Mouse (Mus musculus): ENCODE measurements around the gene Slc35g2. TPM values are rescaled to one million over a fixed set of nuclear protein-coding genes. Genes with fewer than 3 reads are reported as not detected.

Gene Slc35g2
- polyA plus RNA-seq, 1 experiment from 2014 or later = 5.5 TPM

Other genes with a start within 250 kb of the Slc35g2 start
- gene Il20rb, start 84.3 kb downstream of the Slc35g2 start, polyA plus RNA-seq (2014; fragmentation: Nextera tagmentation; extraction: Ambion mirVana) = 0.86 and 1.2 TPM in 2 replicates
- gene Nck1, start 25.0 kb downstream of the Slc35g2 start, polyA plus RNA-seq (2014; fragmentation: Nextera tagmentation; extraction: Ambion mirVana) = 84.5 and 92.5 TPM in 2 replicates
- 54.9 and 61.7 TPM in 2 replicates for gene Stag1, start 26.7 kb upstream of the Slc35g2 start, polyA plus RNA-seq (2014; fragmentation: Nextera tagmentation; extraction: Ambion mirVana)

Measured in embryonic facial prominence, embryonic 11.5 days (tissue).